Mouse (Mus musculus): ENCODE data around the gene Mepce. TPM values are rescaled to one million over a fixed set of nuclear protein-coding genes. Genes with fewer than 3 reads are reported as not detected.

Mepce gene
- 32.7 and 38.5 TPM in 2 replicates for total RNA-seq (2012; rRNA removed)
- total RNA-seq (2014; rRNA removed) = 31.1 and 37.3 TPM in 2 replicates
- 42.4 and 43.7 TPM in 2 replicates for polyA plus RNA-seq (2012; ENCODE audit: insufficient read length, low read depth)

- Histone ChIP-seq H3K36me3 (replicated peaks in 1 of 2; ENCODE audit: control insufficient read depth in 1 of 2, insufficient read depth in 1 of 2, low read length in 1 of 2) (peaks cover 19 to 29% of the 10 kb centered on the region in 2 experiments), H3K4me3 (replicated peaks in 1 of 3; ENCODE audit: low read depth in 2 of 3, low read length in 2 of 3, poor library complexity in 1 of 3) (peak within 1 kb of the TSS; percentile 70 to 76 (median 75)), H3K27me3 (replicated peaks) (no peaks in the 10 kb centered on the region), H3K4me1 (ENCODE audit: control insufficient read depth in 1 of 2, insufficient read depth in 2 of 2) (peaks cover 19 to 35% of the 10 kb centered on the region in 2 experiments), H3K9ac (ENCODE audit: insufficient read depth, low read depth) (peak within 1 kb of the TSS; percentile 99), H3K9me3 (replicated peaks; ENCODE audit: low read length) (peaks cover 2% of the 10 kb centered on the region), H3K79me2 (replicated peaks; ENCODE audit: control insufficient read depth, extremely low read depth, insufficient read depth, poor library complexity, severe bottlenecking) (peaks cover 32% of the 10 kb centered on the region), H3K27ac (ENCODE audit: insufficient read depth, low read depth) (peak within 1 kb of the TSS; percentile 92), H3K4me2 (ENCODE audit: insufficient read depth, low read depth, poor library complexity, severe bottlenecking) (peak within 1 kb of the TSS; percentile 57)
- peak; percentile 91 for DNase-seq (ENCODE audit: extremely low read depth)
- in situ Hi-C loops (cut with MboI; ENCODE audit: low pct_ligation_motif_present, low pct_unique_long_range_greater_than_20kb, low sequenced_read_pairs) = no loop called here
- dilution Hi-C loops (cut with MboI; ENCODE audit: extremely low pct_ligation_motif_present, extremely low pct_unique_long_range_greater_than_20kb, low sequenced_read_pairs) = no loop called here
- no peak for TF ChIP-seq ZKSCAN1 (IDR thresholded peaks at IDR 0.05; ENCODE audit: borderline replicate concordance, low read depth, low read length)
- 0 out of 2 replicates have a peak, but pooled peaks have one; percentile 78 for TF ChIP-seq CHD1 (IDR thresholded peaks at IDR 0.05; ENCODE audit: low read depth, low read length)
- peak; percentile 83; the same call in 1 of the 2 replicates for TF ChIP-seq MAZ (IDR thresholded peaks at IDR 0.05; ENCODE audit: low read depth, low read length)
- peak; percentile 89 for TF ChIP-seq ELF1 (IDR thresholded peaks at IDR 0.05; ENCODE audit: low read depth, low read length)
- TF ChIP-seq UBTF (IDR thresholded peaks at IDR 0.05; ENCODE audit: low read depth, low read length) = no peak
- TF ChIP-seq SMC3 (IDR thresholded peaks at IDR 0.05; ENCODE audit: low read depth, low read length) = peak; percentile 38
- peak; percentile 24; the same call in 1 of the 2 replicates for TF ChIP-seq POLR2A (IDR thresholded peaks at IDR 0.05; ENCODE audit: low read depth, low read length)
- TF ChIP-seq USF2 (conservative IDR thresholded peaks at IDR 0.05; ENCODE audit: low read depth, low read length) = peak; percentile 55; the same call in 1 of the 2 replicates
- peak; percentile 61; the same call in 1 of the 2 replicates for TF ChIP-seq NELFE (IDR thresholded peaks at IDR 0.05; ENCODE audit: low read depth, low read length)
- TF ChIP-seq MXI1 (IDR thresholded peaks at IDR 0.05; ENCODE audit: low read depth, low read length) = no peak
- TF ChIP-seq E2F4 (IDR thresholded peaks at IDR 0.05; ENCODE audit: insufficient replicate concordance, low read depth, low read length) = peak; percentile 98
- peak; percentile 65; the same call in 1 of the 2 replicates for TF ChIP-seq IRF4 (IDR thresholded peaks at IDR 0.05; ENCODE audit: low read depth, low read length)
- no peak for TF ChIP-seq ZC3H11A (IDR thresholded peaks at IDR 0.05; ENCODE audit: low read depth, low read length)
- TF ChIP-seq ZMIZ1 (IDR thresholded peaks at IDR 0.05; ENCODE audit: low read depth, low read length) = no peak
- no peak for TF ChIP-seq USF1 (IDR thresholded peaks at IDR 0.05; ENCODE audit: low read depth, low read length)
- TF ChIP-seq CHD2 (IDR thresholded peaks at IDR 0.05; ENCODE audit: low read length) = peak; percentile 56; the same call in 1 of the 2 replicates
- TF ChIP-seq JUND (conservative IDR thresholded peaks at IDR 0.05; ENCODE audit: low read depth, low read length) = no peak
- peak; percentile 49; the same call in 1 of the 2 replicates for TF ChIP-seq MEF2A (IDR thresholded peaks at IDR 0.05; ENCODE audit: borderline replicate concordance, low read depth, low read length)
- TF ChIP-seq NRF1 (IDR thresholded peaks at IDR 0.05; ENCODE audit: low read depth, low read length) = peak; percentile 98
- TF ChIP-seq SIN3A (IDR thresholded peaks at IDR 0.05; ENCODE audit: low read length) = peak; percentile 20
- no peak for TF ChIP-seq TBP (conservative IDR thresholded peaks at IDR 0.05; ENCODE audit: low read depth, low read length)
- TF ChIP-seq MYC (IDR thresholded peaks at IDR 0.05; ENCODE audit: low read depth, low read length) = peak; percentile 87
- peak; percentile 96 for TF ChIP-seq HCFC1 (IDR thresholded peaks at IDR 0.05; ENCODE audit: low read depth, low read length)
- peak; percentile 100 for TF ChIP-seq MAX (IDR thresholded peaks at IDR 0.05; ENCODE audit: low read length)
- TF ChIP-seq POLR2AphosphoS2 (IDR thresholded peaks at IDR 0.05; ENCODE audit: low read depth, low read length) = no peak
- no peak for TF ChIP-seq MAFK (IDR thresholded peaks at IDR 0.05; ENCODE audit: insufficient replicate concordance, low read length)
- peak; percentile 71 for TF ChIP-seq ETS1 (conservative IDR thresholded peaks at IDR 0.05; ENCODE audit: low read depth, low read length)
- TF ChIP-seq CTCF (conservative IDR thresholded peaks at IDR 0.05 in 1 of 2, IDR thresholded peaks at IDR 0.05 in 1 of 2; ENCODE audit: low read depth in 2 of 2, low read length in 2 of 2) = peak in 1 of 2 experiments; percentile 71; a peak in 2 of 4 replicates
- TF ChIP-seq GABPA (IDR thresholded peaks at IDR 0.05; ENCODE audit: insufficient replicate concordance, low read depth, low read length) = peak; percentile 16; the same call in 1 of the 2 replicates
- no peak for TF ChIP-seq PAX5 (IDR thresholded peaks at IDR 0.05; ENCODE audit: low read length)
- peak; percentile 80 for TF ChIP-seq BHLHE40 (IDR thresholded peaks at IDR 0.05; ENCODE audit: low read depth, low read length)
- TF ChIP-seq TCF12 (IDR thresholded peaks at IDR 0.05; ENCODE audit: low read depth, low read length) = 0 out of 2 replicates have a peak, but pooled peaks have one; percentile 9
- no peak for TF ChIP-seq ZNF384 (IDR thresholded peaks at IDR 0.05; ENCODE audit: low read depth, low read length)
- TF ChIP-seq JUN (IDR thresholded peaks at IDR 0.05; ENCODE audit: insufficient read depth, low read depth, low read length) = no peak
- 0 out of 2 replicates have a peak, but pooled peaks have one; percentile 58 for TF ChIP-seq RCOR1 (conservative IDR thresholded peaks at IDR 0.05; ENCODE audit: low read depth, low read length)
- peak; percentile 92 for TF ChIP-seq KAT2A (IDR thresholded peaks at IDR 0.05; ENCODE audit: insufficient replicate concordance, low read length)
- no peak for TF ChIP-seq EP300 (IDR thresholded peaks at IDR 0.05; ENCODE audit: low read length)
Observed at GRCm38 (mm10) chr5:137787151-137787928, at the start of gene Mepce, which contains the start of gene Zcwpw1. TSS of gene Mepce (minus strand) at chr5:137787655. TSS of gene Zcwpw1 (plus strand) at chr5:137787798.

All from CH12.LX (cell line).